Mouse (Mus musculus) macrophage (primary cell): ENCODE measurements around the gene Ghrhr. TPM values are rescaled to one million over a fixed set of nuclear protein-coding genes. Genes with fewer than 3 reads are reported as not detected.

ENCODE experiments used
- H3K27ac ChIP-seq: fragments of 350-480 bp; formaldehyde crosslinking; 2 replicates; pipeline ENCODE4 v1.9.0; 2021
- H3K36me3 ChIP-seq: fragments of 350-480 bp; formaldehyde crosslinking; 2 replicates; pipeline ENCODE4 v1.9.0; 2021; ENCODE audit errors: inconsistent target
- H3K4me3 ChIP-seq: fragments of 350-480 bp; formaldehyde crosslinking; 2 replicates; pipeline ENCODE4 v1.9.0; 2021; ENCODE audit errors: inconsistent target
- H3K79me2 ChIP-seq: fragments of 350-480 bp; formaldehyde crosslinking; 2 replicates; pipeline ENCODE4 v1.9.0; 2021; ENCODE audit errors: inconsistent target
- WGBS: methylation state at CpG from one replicate; pipeline ENCODE4 v1.1.7; 2026; ENCODE audit warnings: inconsistent platforms; ENCODE audit not compliant: missing documents; 5-methylcytosine and 5-hydroxymethylcytosine counted together
- polyA plus RNA-seq: library from polyadenylated mRNA; stranded (reverse); fragments of 250-400 nt; gene quantifications from 3 replicates; pipeline ENCODE4 v1.2.4, GENCODE M21; 2018; ENCODE audit warnings: inconsistent platforms

Ghrhr gene
- polyA plus RNA-seq, 1 experiment from 2014 or later: not detected

GRCm38 (mm10) chr6:55358731-55359143 is 17.4 kb upstream of the Ghrhr start:
- H3K79me2 ChIP-seq: no peaks in the 10 kb centered on the region
- no peak overlapping the region for H3K27ac ChIP-seq
- WGBS: 36% methylated on average over 2 of the region's 2 CpGs
- no peak overlapping the region for H3K4me3 ChIP-seq
- no peaks in the 10 kb centered on the region for H3K36me3 ChIP-seq

GRCm38 (mm10) chr6:55362663-55363062 is 13.4 kb upstream of the Ghrhr start:
- 100% methylated on average over 1 of the region's 1 CpGs for WGBS
- Histone ChIP-seq H3K79me2 (no peaks in the 10 kb centered on the region), H3K27ac (no peak overlapping the region), H3K36me3 (no peaks in the 10 kb centered on the region), H3K4me3 (no peak overlapping the region)

GRCm38 (mm10) chr6:55367126-55367525 is 9.0 kb upstream of the Ghrhr start:
- Histone ChIP-seq H3K36me3 (no peaks in the 10 kb centered on the region), H3K79me2 (no peaks in the 10 kb centered on the region), H3K4me3 (no peak overlapping the region), H3K27ac (no peak overlapping the region)

- Histone ChIP-seq H3K27ac (no peak overlapping the region), H3K79me2 (no peaks in the 10 kb centered on the region), H3K4me3 (no peak overlapping the region), H3K36me3 (no peaks in the 10 kb centered on the region)
- 16% methylated on average over 6 of the region's 6 CpGs for whole genome bisulfite sequencing
Measured at GRCm38 (mm10) chr6:55370831-55371230, 5.3 kb upstream of the Ghrhr start.

GRCm38 (mm10) chr6:55376511-55376910 is 416 bp downstream of the Ghrhr start:
- no peaks in the 10 kb centered on the region for H3K36me3 ChIP-seq
- no peak overlapping the region for H3K4me3 ChIP-seq
- 90% methylated on average over 5 of the region's 5 CpGs for WGBS
- no peaks in the 10 kb centered on the region for H3K79me2 ChIP-seq
- H3K27ac ChIP-seq: no peak overlapping the region

- WGBS: 83% methylated on average over 4 of the region's 4 CpGs
- no peak overlapping the region for H3K27ac ChIP-seq
- H3K4me3 ChIP-seq: no peak overlapping the region
- no peaks in the 10 kb centered on the region for H3K36me3 ChIP-seq
- no peaks in the 10 kb centered on the region for H3K79me2 ChIP-seq
Measured at GRCm38 (mm10) chr6:55377461-55377860, 1.4 kb downstream of the Ghrhr start.

- WGBS: 51% methylated on average over 3 of the region's 3 CpGs
- Histone ChIP-seq H3K27ac (no peak overlapping the region), H3K36me3 (no peaks in the 10 kb centered on the region), H3K79me2 (no peaks in the 10 kb centered on the region), H3K4me3 (no peak overlapping the region)
Measured at GRCm38 (mm10) chr6:55379641-55380335, 3.7 kb downstream of the Ghrhr start.

- Histone ChIP-seq H3K36me3 (no peaks in the 10 kb centered on the region), H3K4me3 (no peak overlapping the region), H3K27ac (no peak overlapping the region), H3K79me2 (no peaks in the 10 kb centered on the region)
- WGBS: 92% methylated on average over 4 of the region's 4 CpGs
Measured at GRCm38 (mm10) chr6:55381966-55382365, 5.9 kb downstream of the Ghrhr start.

GRCm38 (mm10) chr6:55383897-55384296 is 7.8 kb downstream of the Ghrhr start:
- no peak overlapping the region for H3K27ac ChIP-seq
- 7% methylated on average over 1 of the region's 1 CpGs for WGBS
- no peaks in the 10 kb centered on the region for H3K36me3 ChIP-seq
- H3K4me3 ChIP-seq: no peak overlapping the region
- no peaks in the 10 kb centered on the region for H3K79me2 ChIP-seq

- no peaks in the 10 kb centered on the region for H3K79me2 ChIP-seq
- H3K36me3 ChIP-seq: no peaks in the 10 kb centered on the region
- H3K27ac ChIP-seq: no peak overlapping the region
- no peak overlapping the region for H3K4me3 ChIP-seq
- 64% methylated on average over 5 of the region's 5 CpGs for WGBS
Measured at GRCm38 (mm10) chr6:55384356-55384951, 8.4 kb downstream of the Ghrhr start.

GRCm38 (mm10) chr6:55388546-55389169 is 12.6 kb downstream of the Ghrhr start:
- 59% methylated on average over 12 of the region's 12 CpGs for WGBS
- H3K79me2 ChIP-seq: no peaks in the 10 kb centered on the region
- no peaks in the 10 kb centered on the region for H3K36me3 ChIP-seq
- no peak overlapping the region for H3K27ac ChIP-seq
- no peak overlapping the region for H3K4me3 ChIP-seq

- WGBS: 69% methylated on average over 5 of the region's 5 CpGs
- H3K36me3 ChIP-seq: no peaks in the 10 kb centered on the region
- no peak overlapping the region for H3K4me3 ChIP-seq
- no peak overlapping the region for H3K27ac ChIP-seq
- no peaks in the 10 kb centered on the region for H3K79me2 ChIP-seq
Measured at GRCm38 (mm10) chr6:55389321-55389720, 13.2 kb downstream of the Ghrhr start.

- no peaks in the 10 kb centered on the region for H3K79me2 ChIP-seq
- no peaks in the 10 kb centered on the region for H3K36me3 ChIP-seq
- no peak overlapping the region for H3K27ac ChIP-seq
- no peak overlapping the region for H3K4me3 ChIP-seq
- WGBS: 45% methylated on average over 4 of the region's 4 CpGs
Measured at GRCm38 (mm10) chr6:55391814-55392213, 15.7 kb downstream of the Ghrhr start.

GRCm38 (mm10) chr6:55392453-55392852 is 16.4 kb downstream of the Ghrhr start:
- H3K79me2 ChIP-seq: no peaks in the 10 kb centered on the region
- H3K4me3 ChIP-seq: no peak overlapping the region
- 19% methylated on average over 4 of the region's 4 CpGs for WGBS
- no peaks in the 10 kb centered on the region for H3K36me3 ChIP-seq
- H3K27ac ChIP-seq: no peak overlapping the region

GRCm38 (mm10) chr6:55394854-55395253 is 18.8 kb downstream of the Ghrhr start:
- Histone ChIP-seq H3K4me3 (no peak overlapping the region), H3K79me2 (no peaks in the 10 kb centered on the region), H3K27ac (no peak overlapping the region), H3K36me3 (no peaks in the 10 kb centered on the region)
- 73% methylated on average over 10 of the region's 10 CpGs for WGBS
